Mouse (Mus musculus): ENCODE measurements around the gene 2210016L21Rik.

DNA sequence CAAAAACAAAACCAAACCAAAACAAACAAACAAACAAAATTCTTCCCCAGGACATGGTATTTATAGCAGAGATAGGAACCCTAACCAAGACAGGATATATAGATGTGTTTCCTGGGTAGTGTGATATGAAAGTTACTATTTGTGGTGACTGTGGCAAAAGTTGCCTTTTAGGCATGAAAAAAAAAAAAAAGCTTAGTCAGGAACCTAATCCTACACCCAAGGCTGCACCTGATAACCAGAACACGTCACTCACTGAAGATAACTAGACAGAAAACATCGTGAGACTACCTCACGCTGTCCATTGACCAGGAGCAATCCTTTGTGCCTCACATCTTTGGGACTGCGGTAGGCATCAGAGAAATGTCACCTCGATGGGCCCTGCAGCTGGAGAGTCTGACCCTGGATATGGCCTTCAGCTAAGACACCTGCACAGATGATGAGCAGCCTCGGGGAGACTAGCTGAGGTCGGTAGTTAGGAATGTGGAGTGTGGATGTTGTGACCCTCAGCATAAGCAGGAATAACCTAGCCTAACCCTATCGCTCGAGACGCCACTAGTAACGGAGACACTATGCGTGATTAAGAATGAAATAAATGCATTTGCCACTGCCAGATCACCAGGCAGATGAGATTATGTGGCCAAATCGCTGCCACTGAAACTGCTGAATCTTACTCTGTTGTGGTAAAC, 45.1 kb upstream of the 2210016L21Rik start, which contains the start of gene Oasl2:
- TF ChIP-seq CTCF (IDR thresholded peaks at IDR 0.05) (no peak), EP300 (IDR thresholded peaks at IDR 0.05; ENCODE audit: insufficient read depth, low read depth, low read length) (no peak)

All from heart, adult 2 months (tissue).